8 mouse cellular contexts compared by ENCODE assay signal in genomic region chr2:164866741-164867551, GRCm38 (mm10). TPM values are rescaled to one million over a fixed set of nuclear protein-coding genes. Genes with fewer than 3 reads are reported as not detected.
DNase-seq lines count a peak whose midpoint lies in the region.

No protein-coding gene starts in this region.

- intact Hi-C loops in heart, postnatal 36 days (cut with DNase I): no loop called here

- peak; percentile 52 for DNase-seq in ovary, adult 18-20 months (ENCODE audit: low spot score)
- DNase-seq in ovary, postnatal 36 days (ENCODE audit: low spot score): no peak
- DNase-seq in adrenal gland, postnatal 14 days: peak; percentile 89
- peak; percentile 72 to 82 for DNase-seq in heart, postnatal 36 days
- DNase-seq in lung, adult 18-20 months: peak; percentile 85 to 89
- peak; percentile 69 for DNase-seq in testis, postnatal 14 days (ENCODE audit: low spot score)
- no peak for DNase-seq in cerebellum, postnatal 36 days
- no peak for DNase-seq in frontal cortex, postnatal 36 days (ENCODE audit: low spot score in 2 of 2)

RNA-seq across cellular contexts. Expression of gene Pltp, which starts 9.4 kb away (rescaled TPM):
- 35.4 and 36.2 TPM in 2 replicates for total RNA-seq in adrenal gland, postnatal 14 days (2021)
- 10 to 100 TPM; 40.3 to 46.3 TPM for total RNA-seq in heart, postnatal 36 days (2021)

RNA-seq across cellular contexts. Expression of gene Pcif1, which starts 12.2 kb away (rescaled TPM):
- 42.3 and 54.0 TPM in 2 replicates for total RNA-seq in adrenal gland, postnatal 14 days (2021)
- 10 to 100 TPM; 34.1 to 34.5 TPM for total RNA-seq in heart, postnatal 36 days (2021)

RNA-seq across cellular contexts. Expression of gene Neurl2, which starts 33.7 kb away (rescaled TPM):
- 2.4 and 3.5 TPM in 2 replicates for total RNA-seq in adrenal gland, postnatal 14 days (2021)
- total RNA-seq in heart, postnatal 36 days (2021): 10 to 100 TPM; 46.2 to 51.4 TPM

RNA-seq across cellular contexts. Expression of gene Ctsa, which starts 34.3 kb away (rescaled TPM):
- 104 and 116 TPM in 2 replicates for total RNA-seq in adrenal gland, postnatal 14 days (2021)
- 100 to 1,000 TPM; 103 to 106 TPM for total RNA-seq in heart, postnatal 36 days (2021)

RNA-seq across cellular contexts. Expression of gene Spata25, which starts 38.6 kb away (rescaled TPM):
- not detected in 2 replicates for total RNA-seq in adrenal gland, postnatal 14 days (2021)
- under 1 TPM; 0.46 to 0.78 TPM for total RNA-seq in heart, postnatal 36 days (2021)

Comparison
In these comparisons a context has a peak if more than half of its experiments do, and no peak if none do; other contexts are left out.
1. DNase-seq: peak in ovary, adult 18-20 months (single experiment), adrenal gland, postnatal 14 days (single experiment), heart, postnatal 36 days (2 of 2), lung, adult 18-20 months (2 of 2) and testis, postnatal 14 days (single experiment); none in ovary, postnatal 36 days (single experiment), cerebellum, postnatal 36 days (0 of 2) and frontal cortex, postnatal 36 days (0 of 2).
2. RNA of gene Neurl2, which starts 33.7 kb away (total RNA-seq): 46.2 to 51.4 TPM in heart, postnatal 36 days; 2.4 to 3.5 TPM in adrenal gland, postnatal 14 days; every median in the first group is over 10 times any median in the second.